Mouse (Mus musculus) embryonic fibroblast, embryonic 13.5 days (primary cell): ENCODE measurements around the gene Fbxw10.

Source experiments
- CTCF ChIP-seq: IDR thresholded peaks from 2 replicates; pipeline ENCODE4 v1.5.1; 2011; ENCODE audit warnings: mild to moderate bottlenecking, control low read depth, low read length, moderate library complexity, borderline replicate concordance; ENCODE audit not compliant: insufficient read depth
- POLR2A ChIP-seq: IDR thresholded peaks from 2 replicates; pipeline ENCODE4 v1.6.1; 2011; ENCODE audit warnings: low read depth, mild to moderate bottlenecking, control low read depth, low read length, moderate library complexity

GRCm38 (mm10) chr11:62831906-62832305, 15.0 kb upstream of the Fbxw10 start:
- no peak for TF ChIP-seq CTCF
- TF ChIP-seq POLR2A: no peak
